Mouse (Mus musculus) E14TG2a.4 (cell line): ENCODE results near the gene Nptx2.

Experiments used
- H3K27me3 ChIP-seq: 2 replicates; pipeline ENCODE4 v1.6.1; 2014; ENCODE audit warnings: low read length, control low read depth; ENCODE audit not compliant: insufficient read depth
- H3K36me3 ChIP-seq: 2 replicates; pipeline ENCODE4 v1.6.1; 2014; ENCODE audit warnings: low read length, control low read depth; ENCODE audit not compliant: insufficient read depth
- H3K4me1 ChIP-seq: replicated peaks from 2 replicates; pipeline ENCODE4 v1.6.1; 2014; ENCODE audit warnings: low read depth, low read length, control low read depth
- H3K4me3 ChIP-seq: replicated peaks from 2 replicates; pipeline ENCODE4 v1.5.1; 2014; ENCODE audit warnings: mild to moderate bottlenecking, low read length
- H3K9me3 ChIP-seq: 2 replicates; pipeline ENCODE4 v1.6.1; 2014; ENCODE audit warnings: low read length, control low read depth
- CTCF ChIP-seq: conservative IDR thresholded peaks from 2 replicates; pipeline ENCODE4 v1.5.1; 2014; ENCODE audit warnings: low read length
- NANOG ChIP-seq: IDR thresholded peaks from 2 replicates; pipeline ENCODE4 v1.6.1; 2014; ENCODE audit warnings: borderline replicate concordance, low read length, mixed read lengths
- POU5F1 ChIP-seq: IDR thresholded peaks from 2 replicates; pipeline ENCODE4 v1.6.1; 2014; ENCODE audit warnings: low read length, borderline replicate concordance

The Nptx2 gene

DNA sequence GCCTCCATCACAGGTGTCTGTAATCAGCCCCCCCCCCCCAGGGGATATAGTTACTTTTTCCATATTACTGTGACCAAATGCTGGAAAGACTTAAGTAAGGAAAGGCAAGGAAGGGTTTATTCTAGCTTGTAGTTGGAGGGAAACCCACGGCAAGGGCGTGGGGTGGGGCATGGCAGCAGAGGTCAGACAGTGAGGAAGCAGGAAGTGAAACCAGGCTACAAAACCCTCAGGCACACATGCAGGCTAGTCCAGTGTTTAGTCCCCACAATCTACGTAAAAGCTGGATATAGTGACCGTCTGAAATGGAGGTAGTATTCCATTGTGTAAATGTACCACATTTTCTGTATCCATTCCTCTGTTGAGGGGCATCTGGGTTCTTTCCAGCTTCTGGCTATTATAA is 30.5 kb upstream of the Nptx2 start:
- TF ChIP-seq POU5F1, result no peak
- no peak for TF ChIP-seq NANOG
- TF ChIP-seq CTCF, result no peak
- H3K4me1 ChIP-seq, result peaks cover 21% of the 10 kb centered on the region
- no peaks in the 10 kb centered on the region for H3K36me3 ChIP-seq
- H3K27me3 ChIP-seq, result no peaks in the 10 kb centered on the region
- H3K9me3 ChIP-seq, result no peaks in the 10 kb centered on the region
- H3K4me3 ChIP-seq, result no peak overlapping the region

DNA sequence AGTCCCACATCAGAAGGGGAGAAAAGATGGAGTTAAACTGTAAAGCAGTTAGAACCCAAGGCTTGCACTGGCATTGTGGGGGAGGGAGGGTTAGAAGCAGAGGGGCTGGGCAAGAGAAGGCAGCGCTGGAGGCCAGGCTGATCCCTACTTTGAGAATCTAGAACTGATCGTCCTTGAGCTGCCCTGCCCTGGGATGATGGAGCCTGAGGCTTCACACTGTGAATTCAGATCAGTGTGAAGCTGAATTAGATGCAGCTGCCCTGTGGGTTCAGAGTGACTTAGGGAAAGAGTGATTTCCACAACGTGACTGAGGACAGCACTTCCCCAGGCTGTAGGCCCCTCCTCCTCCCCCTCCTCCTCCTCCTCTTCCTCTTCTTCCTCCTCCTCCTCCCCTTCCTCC is 25.6 kb upstream of the Nptx2 start:
- Histone ChIP-seq H3K36me3 (no peaks in the 10 kb centered on the region), H3K27me3 (no peaks in the 10 kb centered on the region), H3K9me3 (no peaks in the 10 kb centered on the region), H3K4me1 (peaks cover 14% of the 10 kb centered on the region), H3K4me3 (no peak overlapping the region)
- no peak for TF ChIP-seq NANOG
- no peak for TF ChIP-seq POU5F1
- TF ChIP-seq CTCF, result no peak

DNA sequence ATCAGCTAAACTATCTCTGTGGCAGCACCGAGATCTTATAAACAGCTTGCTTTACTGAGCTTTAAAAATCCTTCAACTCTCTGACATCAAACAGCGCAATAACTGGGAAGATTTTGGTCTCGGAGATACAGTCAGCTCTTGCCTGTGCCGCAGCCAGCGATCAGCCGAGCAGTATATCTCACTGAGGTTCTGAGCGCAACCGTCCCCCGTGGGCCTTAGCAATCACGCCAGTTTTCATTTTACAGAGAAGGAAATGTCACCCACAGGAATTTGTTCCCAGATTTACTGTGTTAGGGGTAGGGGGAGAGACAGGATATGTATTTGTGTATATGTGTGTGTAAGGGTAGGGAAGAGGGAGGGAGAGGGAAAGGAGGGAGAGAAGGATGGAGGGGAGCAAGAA is 20.9 kb upstream of the Nptx2 start:
- Histone ChIP-seq H3K4me1 (peaks cover 8% of the 10 kb centered on the region), H3K36me3 (no peaks in the 10 kb centered on the region), H3K9me3 (0 out of 2 replicates have a peak, but pooled peaks cover 6% of the 10 kb centered on the region), H3K27me3 (no peaks in the 10 kb centered on the region), H3K4me3 (no peak overlapping the region)
- TF ChIP-seq CTCF (no peak), NANOG (no peak), POU5F1 (no peak)

DNA sequence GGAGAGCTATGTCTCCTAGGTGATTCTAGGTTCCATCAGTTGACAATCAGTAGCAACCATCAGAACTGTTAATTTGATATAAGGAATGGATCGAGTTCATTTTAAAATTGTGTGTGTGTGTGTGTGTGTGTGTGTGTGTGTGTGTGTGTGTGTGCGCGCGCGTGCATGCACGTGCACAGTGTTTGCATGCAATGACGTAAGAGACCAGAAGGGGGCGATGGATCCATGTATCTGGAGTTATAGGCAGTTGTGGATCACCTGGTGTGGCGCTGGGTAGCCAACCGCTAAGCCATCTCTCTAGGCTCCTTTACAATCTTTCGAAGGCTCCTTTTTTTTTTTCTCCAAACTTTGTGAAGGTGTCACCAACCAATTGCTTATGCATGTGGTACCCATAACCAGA is 16.6 kb upstream of the Nptx2 start:
- no peaks in the 10 kb centered on the region for H3K36me3 ChIP-seq
- peaks cover 3% of the 10 kb centered on the region; the same call in 1 of the 2 replicates for H3K4me1 ChIP-seq
- H3K4me3 ChIP-seq, result no peak overlapping the region
- TF ChIP-seq CTCF, result peak; percentile 9; the same call in 1 of the 2 replicates
- no peak for TF ChIP-seq POU5F1
- no peak for TF ChIP-seq NANOG
- H3K9me3 ChIP-seq, result 0 out of 2 replicates have a peak, but pooled peaks cover 6% of the 10 kb centered on the region
- no peaks in the 10 kb centered on the region for H3K27me3 ChIP-seq

DNA sequence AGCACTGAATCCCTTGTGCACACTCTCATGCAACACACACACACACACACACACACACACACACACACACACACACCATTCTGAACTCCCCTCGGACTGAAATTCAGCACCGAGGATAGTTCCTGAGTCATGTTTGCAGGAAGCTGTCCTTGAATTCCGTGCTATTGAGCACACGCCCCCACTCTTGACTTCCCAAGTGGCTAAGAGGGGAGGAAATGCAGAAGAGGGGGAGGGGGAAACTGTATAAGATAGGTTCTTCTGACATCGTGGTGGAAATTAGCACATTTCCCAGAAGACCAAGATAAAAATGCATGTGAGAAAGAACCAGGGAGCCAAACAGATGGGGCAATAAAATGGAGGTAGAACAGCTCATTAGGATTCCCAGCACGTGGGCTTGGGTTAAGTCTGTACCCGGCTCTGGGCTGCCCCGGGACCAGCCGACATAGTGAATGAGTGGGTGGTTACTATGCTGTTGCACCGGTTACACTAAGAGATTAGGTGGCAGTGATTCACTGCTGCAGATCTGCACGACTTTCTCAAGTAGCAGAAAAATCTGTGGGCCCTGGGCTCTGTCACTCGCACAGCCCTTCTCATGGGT is 2.9 kb upstream of the Nptx2 start:
- peaks cover 18% of the 10 kb centered on the region for H3K27me3 ChIP-seq
- H3K4me3 ChIP-seq, result no peak overlapping the region
- H3K4me1 ChIP-seq, result peaks cover 49% of the 10 kb centered on the region
- H3K9me3 ChIP-seq, result no peaks in the 10 kb centered on the region
- TF ChIP-seq CTCF, result no peak
- H3K36me3 ChIP-seq, result no peaks in the 10 kb centered on the region

DNA sequence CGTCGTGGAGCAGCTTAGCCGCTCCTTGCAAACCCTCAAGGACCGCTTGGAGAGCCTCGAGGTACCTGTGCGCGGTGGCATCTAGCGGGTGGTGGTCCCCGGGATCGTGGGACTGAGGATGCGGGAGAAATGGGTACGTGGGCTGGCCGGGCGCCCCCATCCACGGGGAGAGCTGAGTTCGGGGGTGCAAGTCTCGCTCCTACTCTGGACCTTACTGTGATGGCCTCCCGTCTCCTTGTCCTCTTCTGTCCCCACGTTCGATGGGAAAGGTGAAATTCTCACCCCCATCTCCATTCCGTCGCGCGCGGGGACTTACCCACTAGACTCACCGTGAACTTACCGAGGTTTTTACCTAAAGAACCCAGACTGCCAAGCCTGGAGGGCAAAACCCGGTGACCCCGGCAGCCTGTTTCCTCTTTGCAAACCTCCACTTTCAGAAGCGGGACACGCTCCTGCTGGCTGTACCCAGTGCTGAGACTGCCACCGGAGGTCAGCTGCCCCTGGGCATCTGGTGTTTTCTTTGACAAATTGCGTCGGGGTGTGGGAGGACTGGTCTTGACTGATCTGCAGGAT is 807 bp downstream of the Nptx2 start:
- peaks cover 24% of the 10 kb centered on the region for H3K36me3 ChIP-seq
- no peak for TF ChIP-seq NANOG
- no peak for TF ChIP-seq POU5F1
- TF ChIP-seq CTCF, result no peak

DNA sequence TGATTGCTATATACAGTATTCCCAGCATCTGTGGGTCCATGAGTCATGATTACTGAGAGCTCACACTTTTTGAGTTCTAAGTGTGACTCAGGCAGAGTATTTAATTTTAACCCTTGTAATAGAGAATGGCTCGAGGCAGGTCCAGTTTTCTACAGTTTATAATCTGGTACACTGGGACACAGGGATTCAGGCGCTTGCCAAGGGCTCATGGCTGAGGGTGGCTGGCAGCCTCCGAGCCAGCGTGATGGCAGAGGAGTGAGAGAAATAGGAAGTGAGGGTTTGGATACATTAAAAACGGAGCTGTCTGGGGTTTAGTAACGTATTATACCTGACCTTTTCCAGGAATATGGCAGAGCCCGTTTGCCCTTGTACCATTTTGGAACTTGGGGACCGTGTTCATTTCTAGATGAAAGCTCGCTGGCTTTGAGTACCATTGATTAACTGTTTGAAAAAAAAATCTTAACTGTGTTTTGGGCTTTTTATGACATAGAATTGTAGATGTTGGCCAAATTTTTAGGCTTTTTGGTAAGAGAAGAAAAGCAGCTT is 1.7 kb downstream of the Nptx2 start:
- Histone ChIP-seq H3K4me1 (peaks cover 72% of the 10 kb centered on the region), H3K36me3 (peaks cover 33% of the 10 kb centered on the region), H3K9me3 (no peaks in the 10 kb centered on the region), H3K4me3 (peak overlapping the region; percentile 86), H3K27me3 (peaks cover 23% of the 10 kb centered on the region)
- TF ChIP-seq NANOG, result no peak
- no peak for TF ChIP-seq CTCF
- TF ChIP-seq POU5F1, result no peak

More for the DNA sequence above, 807 bp downstream of the Nptx2 start:
- H3K4me1 ChIP-seq, result peaks cover 70% of the 10 kb centered on the region
- peaks cover 23% of the 10 kb centered on the region for H3K27me3 ChIP-seq
- H3K9me3 ChIP-seq, result no peaks in the 10 kb centered on the region
- peak overlapping the region; percentile 86 for H3K4me3 ChIP-seq

DNA sequence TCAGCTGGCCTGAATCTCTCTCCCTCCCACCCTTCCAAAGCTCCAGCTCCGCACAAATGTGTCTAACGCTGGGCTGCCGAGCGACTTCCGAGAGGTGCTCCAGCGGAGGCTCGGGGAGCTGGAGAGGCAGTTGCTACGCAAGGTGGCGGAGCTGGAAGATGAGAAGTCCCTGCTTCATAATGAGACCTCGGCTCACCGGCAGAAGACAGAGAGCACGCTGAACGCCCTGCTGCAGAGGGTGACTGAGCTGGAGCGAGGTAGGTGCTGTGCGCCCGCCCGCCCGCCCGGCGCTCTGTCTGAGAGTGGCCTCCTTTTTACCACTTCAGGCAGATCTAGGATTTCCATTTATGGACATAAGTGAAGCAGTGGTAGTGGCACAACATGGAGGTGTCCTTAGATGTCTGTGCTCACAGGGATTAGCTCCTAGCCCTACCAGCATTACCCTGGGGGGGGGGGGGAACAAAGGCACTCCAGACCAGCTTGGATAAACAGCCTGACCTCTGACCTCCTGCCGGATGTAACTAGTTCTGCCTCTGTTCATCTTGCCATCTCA is 2.5 kb downstream of the Nptx2 start:
- Histone ChIP-seq H3K4me3 (peak overlapping the region; percentile 67), H3K27me3 (peaks cover 23% of the 10 kb centered on the region), H3K9me3 (no peaks in the 10 kb centered on the region), H3K4me1 (peaks cover 64% of the 10 kb centered on the region), H3K36me3 (peaks cover 39% of the 10 kb centered on the region)
- no peak for TF ChIP-seq CTCF
- TF ChIP-seq NANOG, result no peak
- TF ChIP-seq POU5F1, result no peak

DNA sequence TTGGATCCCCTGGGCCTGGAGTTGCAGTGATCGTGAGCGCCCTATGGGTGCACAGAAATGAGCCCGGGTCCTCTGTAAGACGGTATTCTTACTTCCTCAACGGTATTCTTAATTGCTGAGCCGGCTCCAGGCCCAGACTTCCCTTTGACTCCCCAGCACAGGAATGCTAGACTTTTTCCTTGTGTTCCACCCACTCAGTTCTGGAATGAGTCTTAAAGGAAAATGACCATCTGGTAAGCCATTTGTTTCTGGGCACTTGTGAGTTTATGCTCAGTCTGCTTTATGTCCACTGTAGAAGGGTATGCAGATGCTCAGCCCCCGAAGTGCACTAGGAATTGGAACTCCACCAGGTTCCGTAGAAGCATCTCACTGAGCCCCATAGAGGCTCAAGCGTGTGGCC is 4.3 kb downstream of the Nptx2 start:
- Histone ChIP-seq H3K4me1 (peaks cover 46% of the 10 kb centered on the region), H3K36me3 (peaks cover 55% of the 10 kb centered on the region), H3K27me3 (peaks cover 23% of the 10 kb centered on the region), H3K4me3 (no peak overlapping the region), H3K9me3 (no peaks in the 10 kb centered on the region)
- no peak for TF ChIP-seq POU5F1
- TF ChIP-seq NANOG, result no peak
- TF ChIP-seq CTCF, result no peak
